Mouse (Mus musculus): ENCODE measurements around the gene Stat3. TPM values are rescaled to one million over a fixed set of nuclear protein-coding genes. Genes with fewer than 3 reads are reported as not detected.
A peak's percentile ranks its signal among the peaks of the same experiment; 100 is the strongest.

Gene Stat3
- total RNA-seq, 2 experiments from 2014 or later: 93.5 to 93.9 TPM

GRCm38 (mm10) chr11:100935373-100936355 is 3.7 kb downstream of the Stat3 start:
- intact Hi-C loops (cut with DNase I): loop anchor here (5.0 kb wide), 1 partner anchor 313 kb away; the partner anchor contains the start of gene Dnajc7
- peak in 1 of 2 experiments; percentile 41 for DNase-seq

GRCm38 (mm10) chr11:100931254-100931921 is 8.0 kb downstream of the Stat3 start:
- peak; percentile 41 to 53 for DNase-seq
- intact Hi-C loops (cut with DNase I): loop anchor here (2.0 kb wide), 1 partner anchor 15 kb away; no protein-coding TSS in a partner anchor

- intact Hi-C loops (cut with DNase I): loop anchor here (2.0 kb wide), 1 partner anchor 14 kb away; no protein-coding TSS in a partner anchor
- DNase-seq: no peak
Measured at GRCm38 (mm10) chr11:100930611-100931010, 8.7 kb downstream of the Stat3 start.

GRCm38 (mm10) chr11:100927386-100927785 is 12.0 kb downstream of the Stat3 start:
- DNase-seq: no peak
- intact Hi-C loops (cut with DNase I): no loop called here

- intact Hi-C loops (cut with DNase I): no loop called here
- DNase-seq: no peak
Measured at GRCm38 (mm10) chr11:100924386-100924919, 14.9 kb downstream of the Stat3 start.

GRCm38 (mm10) chr11:100920887-100921624 is 18.3 kb downstream of the Stat3 start:
- DNase-seq: no peak
- intact Hi-C loops (cut with DNase I): no loop called here

GRCm38 (mm10) chr11:100918007-100918406 is 21.3 kb downstream of the Stat3 start:
- no peak for DNase-seq
- intact Hi-C loops (cut with DNase I): no loop called here

GRCm38 (mm10) chr11:100916432-100916971 is 22.8 kb downstream of the Stat3 start:
- intact Hi-C loops (cut with DNase I): loop anchor here (2.0 kb wide), 1 partner anchor 14 kb away; no protein-coding TSS in a partner anchor
- DNase-seq: no peak

- DNase-seq: no peak
- intact Hi-C loops (cut with DNase I): no loop called here
Measured at GRCm38 (mm10) chr11:100915063-100915462, 24.3 kb downstream of the Stat3 start.

GRCm38 (mm10) chr11:100914415-100914814 is 24.9 kb downstream of the Stat3 start:
- DNase-seq: no peak
- intact Hi-C loops (cut with DNase I): no loop called here

GRCm38 (mm10) chr11:100912401-100913155 is 26.8 kb downstream of the Stat3 start:
- no peak for DNase-seq
- intact Hi-C loops (cut with DNase I): no loop called here

GRCm38 (mm10) chr11:100908567-100908966 is 30.8 kb downstream of the Stat3 start:
- intact Hi-C loops (cut with DNase I): no loop called here
- DNase-seq: no peak

GRCm38 (mm10) chr11:100908112-100908511 is 31.2 kb downstream of the Stat3 start:
- intact Hi-C loops (cut with DNase I): no loop called here
- DNase-seq: no peak

GRCm38 (mm10) chr11:100906885-100907284 is 32.5 kb downstream of the Stat3 start:
- intact Hi-C loops (cut with DNase I): no loop called here
- DNase-seq: no peak

GRCm38 (mm10) chr11:100905929-100906328 is 33.4 kb downstream of the Stat3 start:
- DNase-seq: no peak

GRCm38 (mm10) chr11:100904580-100905351 is 34.6 kb downstream of the Stat3 start:
- intact Hi-C loops (cut with DNase I): no loop called here
- DNase-seq: no peak

More at GRCm38 (mm10) chr11:100905929-100906328, 33.4 kb downstream of the Stat3 start:
- intact Hi-C loops (cut with DNase I): no loop called here

GRCm38 (mm10) chr11:100898441-100899199 is 40.7 kb downstream of the Stat3 start:
- no peak for DNase-seq
- intact Hi-C loops (cut with DNase I): no loop called here
